Mouse (Mus musculus): ENCODE data around the gene Enpep. TPM values are rescaled to one million over a fixed set of nuclear protein-coding genes. Genes with fewer than 3 reads are reported as not detected.

Enpep gene
- polyA plus RNA-seq, 1 experiment from 2014 or later, result 1.5 TPM

DNA sequence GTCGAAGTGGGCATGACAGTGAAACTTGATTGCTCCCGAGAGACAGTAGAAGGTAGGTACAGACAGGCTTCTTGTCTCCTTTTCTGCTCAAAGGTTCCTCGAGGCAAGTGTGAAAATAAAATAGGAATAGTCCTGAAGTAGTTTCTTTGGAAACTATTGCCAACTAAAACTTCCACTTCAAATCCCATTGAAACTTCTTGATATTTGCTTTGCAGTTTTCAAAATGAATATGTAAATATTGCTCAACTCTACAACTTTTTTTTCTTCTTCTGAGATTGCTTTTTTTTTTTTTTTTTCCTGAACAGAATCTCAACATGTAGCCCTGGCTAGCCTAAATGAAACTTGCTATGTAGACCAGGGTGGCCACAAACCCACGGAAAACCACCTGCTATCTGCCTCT is 21.4 kb upstream of the Enpep start:
- no peaks in the 10 kb centered on the region for H3K27me3 ChIP-seq (replicated peaks; ENCODE audit: control insufficient read depth, insufficient read depth, low read length)
- no peak overlapping the region for H3K4me3 ChIP-seq (ENCODE audit: low read depth, low read length)
- ATAC-seq, result no peak
- no peaks in the 10 kb centered on the region for H3K4me1 ChIP-seq (ENCODE audit: control insufficient read depth, insufficient read depth, low read length)
- H3K36me3 ChIP-seq (ENCODE audit: control insufficient read depth, insufficient read depth, low read length), result no peaks in the 10 kb centered on the region
- H3K9me3 ChIP-seq (replicated peaks; ENCODE audit: control insufficient read depth, low read length), result no peaks in the 10 kb centered on the region
- 86% methylated on average over 4 of the region's 4 CpGs for WGBS
- no peak overlapping the region for H3K9ac ChIP-seq (ENCODE audit: low read length)
- no peak for DNase-seq (ENCODE audit: low spot score)
- no peak overlapping the region for H3K27ac ChIP-seq (ENCODE audit: low read depth, low read length)
- no peak overlapping the region for H3K4me2 ChIP-seq (ENCODE audit: low read length)

DNA sequence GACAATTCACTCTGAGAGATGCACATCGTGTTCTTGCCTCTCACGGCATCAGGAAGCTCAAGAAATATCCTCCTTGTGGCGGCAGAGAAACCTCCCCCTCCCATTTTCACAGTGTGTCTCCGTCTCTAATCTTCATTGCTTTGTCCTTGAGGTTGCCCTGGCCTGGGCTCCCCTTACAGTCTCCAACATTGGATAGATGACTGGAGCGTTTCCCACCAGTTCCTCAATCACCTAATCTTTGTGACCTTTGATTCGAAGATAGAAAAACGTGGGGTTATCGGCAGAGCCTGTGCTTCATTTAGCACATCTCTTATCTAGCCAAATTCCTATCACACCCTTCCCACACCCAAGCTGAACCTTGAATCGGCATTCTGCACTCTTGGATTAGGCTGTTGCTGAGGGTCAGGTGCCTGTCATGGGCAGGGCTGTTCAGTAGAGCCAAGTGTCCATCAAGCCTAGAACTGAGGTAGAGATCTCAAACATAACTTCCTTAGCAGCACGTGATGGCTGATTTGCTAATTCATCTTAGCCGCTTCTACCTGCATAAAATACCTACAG is 18.9 kb upstream of the Enpep start:
- no peak for ATAC-seq
- 84% methylated on average over 11 of the region's 11 CpGs for WGBS
- DNase-seq (ENCODE audit: low spot score), result no peak

DNA sequence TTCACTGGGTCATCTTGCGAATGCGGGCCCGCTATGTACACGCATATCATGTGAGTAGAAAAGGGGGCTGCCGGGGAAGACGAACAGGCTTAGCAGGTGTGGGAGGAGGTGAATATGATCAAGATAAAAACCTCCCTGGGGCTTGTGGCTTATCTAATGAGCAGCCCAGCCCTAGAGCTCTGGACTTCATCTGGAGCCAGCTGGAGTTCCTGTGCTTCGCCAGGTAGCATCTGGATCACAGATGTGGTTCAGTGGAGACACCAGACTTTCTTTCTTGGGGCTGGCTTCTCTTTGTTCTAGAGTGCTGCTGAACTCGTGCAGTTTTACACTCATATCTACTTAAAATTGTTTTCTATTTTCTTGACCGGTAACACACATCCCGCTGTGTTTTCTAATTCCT is 14.8 kb upstream of the Enpep start:
- DNase-seq (ENCODE audit: low spot score), result no peak
- H3K9me3 ChIP-seq (replicated peaks; ENCODE audit: control insufficient read depth, low read length), result no peaks in the 10 kb centered on the region
- 92% methylated on average over 10 of the region's 10 CpGs for WGBS
- no peak for ATAC-seq
- H3K27me3 ChIP-seq (replicated peaks; ENCODE audit: control insufficient read depth, insufficient read depth, low read length), result no peaks in the 10 kb centered on the region
- H3K4me3 ChIP-seq (ENCODE audit: low read depth, low read length), result no peak overlapping the region
- H3K4me2 ChIP-seq (ENCODE audit: low read length), result no peak overlapping the region
- H3K9ac ChIP-seq (ENCODE audit: low read length), result no peak overlapping the region
- H3K4me1 ChIP-seq (ENCODE audit: control insufficient read depth, insufficient read depth, low read length), result no peaks in the 10 kb centered on the region
- H3K36me3 ChIP-seq (ENCODE audit: control insufficient read depth, insufficient read depth, low read length), result no peaks in the 10 kb centered on the region
- no peak overlapping the region for H3K27ac ChIP-seq (ENCODE audit: low read depth, low read length)

More for the DNA sequence above, 18.9 kb upstream of the Enpep start:
- H3K27ac ChIP-seq (ENCODE audit: low read depth, low read length), result no peak overlapping the region
- H3K27me3 ChIP-seq (replicated peaks; ENCODE audit: control insufficient read depth, insufficient read depth, low read length), result no peaks in the 10 kb centered on the region
- H3K4me1 ChIP-seq (ENCODE audit: control insufficient read depth, insufficient read depth, low read length), result no peaks in the 10 kb centered on the region
- H3K9ac ChIP-seq (ENCODE audit: low read length), result no peak overlapping the region
- H3K4me2 ChIP-seq (ENCODE audit: low read length), result no peak overlapping the region
- no peak overlapping the region for H3K4me3 ChIP-seq (ENCODE audit: low read depth, low read length)
- H3K9me3 ChIP-seq (replicated peaks; ENCODE audit: control insufficient read depth, low read length), result no peaks in the 10 kb centered on the region
- H3K36me3 ChIP-seq (ENCODE audit: control insufficient read depth, insufficient read depth, low read length), result no peaks in the 10 kb centered on the region

DNA sequence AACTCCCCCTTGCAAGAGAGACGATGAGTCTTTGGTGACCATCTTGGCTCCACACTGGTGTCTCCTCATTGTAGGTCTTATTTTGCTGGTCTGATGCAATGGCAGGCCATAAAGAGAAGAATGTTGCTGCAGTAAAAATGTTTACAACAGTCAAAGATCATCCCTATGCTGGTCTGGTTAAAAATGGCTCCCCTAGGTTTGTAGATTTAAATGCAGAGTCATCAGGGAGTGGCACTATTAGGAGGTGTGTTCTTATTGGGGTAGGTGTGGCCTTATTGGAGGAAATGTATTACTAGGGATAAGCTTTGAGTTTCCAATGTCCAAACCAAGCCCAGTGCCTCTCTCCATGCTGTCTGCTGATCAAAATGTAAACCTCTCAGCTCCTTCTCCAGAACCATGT is 10.2 kb upstream of the Enpep start:
- H3K27ac ChIP-seq (ENCODE audit: low read depth, low read length), result no peak overlapping the region
- ATAC-seq, result no peak
- no peaks in the 10 kb centered on the region for H3K9me3 ChIP-seq (replicated peaks; ENCODE audit: control insufficient read depth, low read length)
- H3K9ac ChIP-seq (ENCODE audit: low read length), result no peak overlapping the region
- no peaks in the 10 kb centered on the region for H3K27me3 ChIP-seq (replicated peaks; ENCODE audit: control insufficient read depth, insufficient read depth, low read length)
- H3K36me3 ChIP-seq (ENCODE audit: control insufficient read depth, insufficient read depth, low read length), result no peaks in the 10 kb centered on the region
- no peak overlapping the region for H3K4me3 ChIP-seq (ENCODE audit: low read depth, low read length)
- no peak for DNase-seq (ENCODE audit: low spot score)
- WGBS, result 94% methylated on average over 1 of the region's 1 CpGs
- no peaks in the 10 kb centered on the region for H3K4me1 ChIP-seq (ENCODE audit: control insufficient read depth, insufficient read depth, low read length)
- no peak overlapping the region for H3K4me2 ChIP-seq (ENCODE audit: low read length)

DNA sequence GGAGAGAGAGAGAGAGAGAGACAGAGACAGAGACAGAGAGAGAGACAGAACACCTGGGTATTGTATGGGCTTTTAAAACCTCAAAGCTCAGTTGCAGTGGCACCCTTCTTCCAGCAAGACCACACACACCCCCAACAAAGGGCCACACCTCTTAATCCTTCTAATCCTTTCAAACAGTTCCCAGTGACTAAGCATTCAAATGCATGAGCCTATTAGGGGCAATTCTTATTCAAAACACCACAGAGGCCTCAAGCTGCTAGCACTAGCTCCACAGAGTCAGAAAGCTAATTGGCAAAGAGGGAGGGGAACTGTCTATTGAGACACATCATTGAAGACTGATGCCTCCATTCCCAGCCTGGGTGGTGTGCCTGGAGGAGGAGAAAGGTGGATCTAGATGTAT is 8.5 kb upstream of the Enpep start:
- Histone ChIP-seq H3K9ac (ENCODE audit: low read length) (no peak overlapping the region), H3K4me3 (ENCODE audit: low read depth, low read length) (no peak overlapping the region), H3K27ac (ENCODE audit: low read depth, low read length) (no peak overlapping the region), H3K36me3 (ENCODE audit: control insufficient read depth, insufficient read depth, low read length) (no peaks in the 10 kb centered on the region), H3K4me1 (ENCODE audit: control insufficient read depth, insufficient read depth, low read length) (no peaks in the 10 kb centered on the region), H3K4me2 (ENCODE audit: low read length) (no peak overlapping the region), H3K9me3 (replicated peaks; ENCODE audit: control insufficient read depth, low read length) (no peaks in the 10 kb centered on the region), H3K27me3 (replicated peaks; ENCODE audit: control insufficient read depth, insufficient read depth, low read length) (no peaks in the 10 kb centered on the region)
- ATAC-seq (no peak), DNase-seq (ENCODE audit: low spot score) (no peak)

DNA sequence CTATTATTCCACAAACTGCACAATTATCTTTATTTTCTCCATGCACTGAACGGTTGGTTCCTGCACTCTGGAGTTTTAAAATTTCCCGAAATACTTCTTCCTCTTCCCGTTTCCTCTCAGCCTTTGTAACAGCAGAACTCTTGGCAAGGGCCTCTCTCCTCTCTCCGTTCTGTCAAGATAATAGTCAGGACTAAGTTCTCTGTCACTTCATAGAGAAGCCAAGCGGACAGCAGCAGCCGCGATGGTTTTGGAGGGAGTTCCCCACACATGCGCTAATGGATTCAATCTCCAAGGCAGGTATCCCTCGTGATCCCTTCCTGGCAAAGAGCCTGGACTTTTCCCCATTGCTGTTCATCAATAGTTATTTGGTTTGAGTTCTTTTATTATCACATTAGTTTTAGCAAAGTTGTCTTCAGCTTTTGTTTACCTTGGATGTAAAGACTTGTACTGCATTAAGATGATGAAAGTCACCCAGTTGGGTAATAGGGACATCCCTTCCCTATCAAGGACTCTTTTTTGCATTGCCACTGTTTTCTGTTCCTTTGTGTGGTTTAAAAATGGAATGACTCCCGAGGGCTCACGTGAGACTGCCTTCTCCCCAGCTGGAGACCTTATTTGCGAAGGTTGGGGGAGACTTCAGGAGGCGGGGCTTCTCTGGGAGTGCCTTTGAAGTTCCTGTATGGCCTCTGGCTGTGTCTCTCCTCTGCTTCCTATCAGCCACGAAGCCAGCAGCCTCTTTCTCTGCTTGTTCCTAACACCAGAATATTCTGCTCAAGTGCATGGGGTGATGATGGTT is 6.0 kb upstream of the Enpep start:
- no peak for ATAC-seq
- Histone ChIP-seq H3K4me2 (ENCODE audit: low read length) (no peak overlapping the region), H3K9me3 (replicated peaks; ENCODE audit: control insufficient read depth, low read length) (no peaks in the 10 kb centered on the region), H3K4me1 (ENCODE audit: control insufficient read depth, insufficient read depth, low read length) (no peaks in the 10 kb centered on the region), H3K9ac (ENCODE audit: low read length) (no peak overlapping the region), H3K27me3 (replicated peaks; ENCODE audit: control insufficient read depth, insufficient read depth, low read length) (no peaks in the 10 kb centered on the region), H3K27ac (ENCODE audit: low read depth, low read length) (no peak overlapping the region), H3K36me3 (ENCODE audit: control insufficient read depth, insufficient read depth, low read length) (no peaks in the 10 kb centered on the region), H3K4me3 (ENCODE audit: low read depth, low read length) (no peak overlapping the region)
- DNase-seq (ENCODE audit: low spot score), result no peak
- WGBS, result 40% methylated on average over 14 of the region's 14 CpGs

DNA sequence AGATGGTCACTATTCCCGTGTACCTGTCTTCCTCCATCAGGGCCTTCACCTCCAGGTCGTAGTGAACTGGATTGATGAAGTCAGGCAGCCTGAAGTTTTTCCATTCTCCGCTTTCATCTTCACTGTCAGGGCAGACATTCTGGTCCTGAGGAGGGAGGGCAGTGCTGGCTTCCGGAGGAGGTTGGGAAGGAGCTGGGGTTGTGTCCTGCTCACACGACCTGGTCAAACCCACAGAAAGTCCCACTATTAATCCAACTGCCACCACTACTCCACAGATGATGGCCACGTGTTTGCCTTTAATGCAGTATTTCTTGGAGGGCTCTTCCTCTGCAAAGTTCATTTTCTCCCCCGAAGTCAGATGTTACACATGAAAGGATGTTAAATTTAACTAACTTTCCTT is 378 bp downstream of the Enpep start:
- ATAC-seq (no peak), DNase-seq (ENCODE audit: low spot score) (no peak)
- Histone ChIP-seq H3K4me1 (ENCODE audit: control insufficient read depth, insufficient read depth, low read length) (no peaks in the 10 kb centered on the region), H3K36me3 (ENCODE audit: control insufficient read depth, insufficient read depth, low read length) (no peaks in the 10 kb centered on the region), H3K27me3 (replicated peaks; ENCODE audit: control insufficient read depth, insufficient read depth, low read length) (no peaks in the 10 kb centered on the region), H3K4me3 (ENCODE audit: low read depth, low read length) (no peak overlapping the region), H3K27ac (ENCODE audit: low read depth, low read length) (no peak overlapping the region), H3K9ac (ENCODE audit: low read length) (no peak overlapping the region), H3K4me2 (ENCODE audit: low read length) (no peak overlapping the region), H3K9me3 (replicated peaks; ENCODE audit: control insufficient read depth, low read length) (no peaks in the 10 kb centered on the region)
- whole genome bisulfite sequencing, result 81% methylated on average over 7 of the region's 7 CpGs

DNA sequence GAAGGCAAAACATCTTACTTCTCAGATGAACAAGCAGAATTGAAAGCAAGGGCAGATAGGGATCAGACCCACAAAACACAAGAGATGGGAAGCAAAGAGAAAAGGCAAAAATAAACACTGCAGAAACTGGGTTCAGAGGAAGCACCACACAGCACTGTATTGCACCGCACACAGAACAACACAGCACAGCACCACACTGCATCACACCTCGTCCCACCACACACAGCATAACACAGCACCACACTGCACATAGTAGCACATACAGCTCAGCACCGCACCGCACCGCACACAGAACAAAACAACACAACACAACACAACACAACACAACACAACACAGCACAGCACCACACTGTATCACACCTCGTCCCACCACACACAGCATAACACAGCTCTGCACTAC is 1.1 kb downstream of the Enpep start:
- H3K4me2 ChIP-seq (ENCODE audit: low read length), result no peak overlapping the region
- H3K4me1 ChIP-seq (ENCODE audit: control insufficient read depth, insufficient read depth, low read length), result no peaks in the 10 kb centered on the region
- H3K9me3 ChIP-seq (replicated peaks; ENCODE audit: control insufficient read depth, low read length), result no peaks in the 10 kb centered on the region
- no peak overlapping the region for H3K9ac ChIP-seq (ENCODE audit: low read length)
- no peak for ATAC-seq
- H3K36me3 ChIP-seq (ENCODE audit: control insufficient read depth, insufficient read depth, low read length), result no peaks in the 10 kb centered on the region
- H3K27me3 ChIP-seq (replicated peaks; ENCODE audit: control insufficient read depth, insufficient read depth, low read length), result no peaks in the 10 kb centered on the region
- H3K27ac ChIP-seq (ENCODE audit: low read depth, low read length), result no peak overlapping the region
- 90% methylated on average over 6 of the region's 6 CpGs for WGBS
- H3K4me3 ChIP-seq (ENCODE audit: low read depth, low read length), result no peak overlapping the region
- no peak for DNase-seq (ENCODE audit: low spot score)

DNA sequence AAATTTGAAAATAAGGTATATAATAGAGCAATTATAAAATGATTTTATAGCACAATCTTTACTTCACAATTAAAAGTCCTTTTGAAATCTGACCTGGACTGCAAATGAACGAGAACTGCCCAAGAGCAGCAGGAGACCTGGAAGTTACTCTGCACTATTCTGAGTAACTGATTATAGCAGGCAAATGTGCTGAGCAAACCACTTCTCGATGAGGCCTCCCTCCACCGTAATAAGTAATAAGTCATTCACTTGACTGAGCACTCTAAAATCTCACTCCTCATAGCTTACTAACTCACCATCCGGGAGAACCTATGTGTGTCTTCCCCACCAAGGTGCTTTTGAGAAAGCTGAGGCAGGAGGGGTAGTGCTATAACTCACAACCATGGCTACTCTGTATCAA is 4.5 kb downstream of the Enpep start:
- Histone ChIP-seq H3K4me2 (ENCODE audit: low read length) (no peak overlapping the region), H3K9me3 (replicated peaks; ENCODE audit: control insufficient read depth, low read length) (no peaks in the 10 kb centered on the region), H3K9ac (ENCODE audit: low read length) (no peak overlapping the region), H3K4me3 (ENCODE audit: low read depth, low read length) (no peak overlapping the region), H3K36me3 (ENCODE audit: control insufficient read depth, insufficient read depth, low read length) (no peaks in the 10 kb centered on the region), H3K27ac (ENCODE audit: low read depth, low read length) (no peak overlapping the region), H3K27me3 (replicated peaks; ENCODE audit: control insufficient read depth, insufficient read depth, low read length) (no peaks in the 10 kb centered on the region), H3K4me1 (ENCODE audit: control insufficient read depth, insufficient read depth, low read length) (no peaks in the 10 kb centered on the region)
- 87% methylated on average over 4 of the region's 4 CpGs for WGBS
- DNase-seq (ENCODE audit: low spot score) (no peak), ATAC-seq (no peak)
